Mouse (Mus musculus) intestine, postnatal 0 days (tissue): ENCODE measurements around the gene Kctd6. TPM values are rescaled to one million over a fixed set of nuclear protein-coding genes. Genes with fewer than 3 reads are reported as not detected.
"Not testable (repeated sequence)": the region's sequence is repeated elsewhere in the genome, so short reads cannot be mapped to it uniquely, and the experiment has no call there.

Source experiments
- ATAC-seq: fragments of 200-750 bp; cut with Nextera tagmentation; 2 replicates; pipeline ENCODE4 v1.8.0; 2017; ENCODE audit warnings: mild to moderate bottlenecking, moderate TSS enrichment, moderate library complexity
- H3K27ac ChIP-seq: fragments of 300-500 bp; sonication (generic); 2 replicates; pipeline ENCODE4 v1.5.1; 2014; ENCODE audit warnings: mild to moderate bottlenecking, low read depth, low read length, moderate library complexity
- H3K27me3 ChIP-seq: fragments of 300-500 bp; sonication (generic); replicated peaks from 2 replicates; pipeline ENCODE4 v1.6.1; 2014; ENCODE audit warnings: low read length, mixed read lengths; ENCODE audit not compliant: control insufficient read depth, insufficient read depth
- H3K36me3 ChIP-seq: fragments of 300-500 bp; sonication (generic); 2 replicates; pipeline ENCODE4 v1.6.1; 2014; ENCODE audit warnings: mild to moderate bottlenecking, moderate library complexity; ENCODE audit not compliant: control insufficient read depth, insufficient read depth
- H3K4me1 ChIP-seq: fragments of 300-500 bp; sonication (generic); replicated peaks from 2 replicates; pipeline ENCODE4 v1.6.1; 2014; ENCODE audit warnings: antibody characterized with exemption, low read length, mixed read lengths; ENCODE audit not compliant: control insufficient read depth, insufficient read depth
- H3K4me2 ChIP-seq: fragments of 300-500 bp; sonication (generic); replicated peaks from 2 replicates; pipeline ENCODE4 v1.6.1; 2014; ENCODE audit warnings: low read depth, mild to moderate bottlenecking, moderate library complexity
- H3K4me3 ChIP-seq: fragments of 300-500 bp; sonication (generic); 2 replicates; pipeline ENCODE4 v1.5.1; 2014; ENCODE audit warnings: low read depth, low read length
- H3K9ac ChIP-seq: fragments of 300-500 bp; sonication (generic); 2 replicates; pipeline ENCODE4 v1.6.1; 2014; ENCODE audit warnings: mild to moderate bottlenecking, low read depth, low read length
- H3K9me3 ChIP-seq: fragments of 300-500 bp; sonication (generic); 2 replicates; pipeline ENCODE4 v1.6.1; 2016; ENCODE audit warnings: mixed run types; ENCODE audit not compliant: control insufficient read depth
- CTCF ChIP-seq: sonication (generic); IDR thresholded peaks from 2 replicates; pipeline ENCODE4 v1.5.1; 2016; ENCODE audit warnings: low read depth, mild to moderate bottlenecking, control low read depth, antibody characterized with exemption, moderate library complexity
- WGBS: fragments of 180-500 bp; shearing (Covaris S2); extraction: QIAGEN DNeasy Blood & Tissue Kit; methylation state at CpG from one replicate; pipeline ENCODE4 v1.1.7; 2014; 5-methylcytosine and 5-hydroxymethylcytosine counted together
- polyA plus RNA-seq: library from polyadenylated mRNA; unstranded; fragments of >200 nt; fragmentation: Nextera tagmentation; extraction: Ambion mirVana; gene quantifications from 2 replicates; pipeline ENCODE4 v1.2.1, GENCODE M21; 2015

Gene Kctd6
- polyA plus RNA-seq, 1 experiment from 2014 or later, result 18.8 TPM

DNA sequence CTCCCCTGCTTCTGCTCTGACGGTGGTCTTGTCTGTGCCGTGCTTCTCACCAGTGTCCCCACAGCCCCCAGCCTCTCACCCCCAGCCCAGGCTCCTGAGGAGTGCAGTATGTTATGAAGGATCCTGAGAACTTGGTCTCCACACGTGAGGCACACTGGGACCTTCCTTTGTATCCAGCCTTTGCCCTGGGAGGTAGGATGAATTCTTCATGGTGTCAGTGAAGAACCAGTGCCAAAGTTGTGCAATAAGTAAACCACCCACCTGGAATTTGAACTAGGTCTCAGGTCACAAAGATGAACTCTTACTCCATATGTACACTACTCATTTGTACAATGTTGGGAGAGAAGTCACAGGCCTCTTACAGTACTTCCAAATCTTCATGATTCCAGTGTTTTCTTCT lies 45.2 kb downstream of the Kctd6 start, which contains the start of gene Acox2:
Acox2 (minus strand) TSS at position 188 of the 400 bp plus-strand sequence.
- no peak within 1 kb of the TSS for H3K4me3 ChIP-seq
- H3K4me2 ChIP-seq, result peak within 1 kb of the TSS; percentile 25
- TF ChIP-seq CTCF, result no peak
- no peaks in the 10 kb centered on the region for H3K9me3 ChIP-seq
- peak; percentile 55 for ATAC-seq
- H3K4me1 ChIP-seq, result 0 out of 2 replicates have a peak, but pooled peaks cover 2% of the 10 kb centered on the region
- WGBS, result 63% methylated on average over 3 of the region's 3 CpGs
- no peaks in the 10 kb centered on the region for H3K27me3 ChIP-seq
- peak within 1 kb of the TSS; percentile 64 for H3K27ac ChIP-seq
- H3K36me3 ChIP-seq, result no peaks in the 10 kb centered on the region
- 0 out of 2 replicates have a peak within 1 kb of the TSS, but pooled peaks have one; percentile 3 for H3K9ac ChIP-seq

DNA sequence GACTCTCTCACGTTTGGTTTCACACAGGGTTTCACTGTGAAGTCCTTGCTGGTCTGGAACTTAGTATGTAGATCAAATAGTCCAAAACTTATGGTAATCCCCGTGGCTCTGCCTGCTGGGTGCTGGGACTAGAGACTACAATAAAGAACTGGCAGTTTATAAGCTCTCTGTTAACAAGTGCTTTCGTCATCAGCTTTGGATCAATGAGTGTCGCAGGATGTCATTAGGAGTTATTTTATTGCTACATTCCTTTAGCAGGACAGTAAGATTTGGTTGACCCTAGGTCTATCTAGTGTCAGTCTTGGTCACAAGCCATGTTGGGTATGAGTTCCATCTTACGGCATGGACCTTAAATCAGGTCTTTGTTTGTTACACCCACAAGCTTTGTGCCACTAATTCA lies 46.3 kb downstream of the Kctd6 start:
- H3K4me2 ChIP-seq, result no peak overlapping the region
- no peak overlapping the region for H3K27ac ChIP-seq
- 0 out of 2 replicates have a peak, but pooled peaks cover 2% of the 10 kb centered on the region for H3K4me1 ChIP-seq
- no peaks in the 10 kb centered on the region for H3K27me3 ChIP-seq
- ATAC-seq, result no peak
- no peak overlapping the region for H3K9ac ChIP-seq
- TF ChIP-seq CTCF, result no peak
- no peak overlapping the region for H3K4me3 ChIP-seq
- no peaks in the 10 kb centered on the region for H3K9me3 ChIP-seq
- 64% methylated on average over 5 of the region's 5 CpGs for WGBS
- H3K36me3 ChIP-seq, result no peaks in the 10 kb centered on the region

DNA sequence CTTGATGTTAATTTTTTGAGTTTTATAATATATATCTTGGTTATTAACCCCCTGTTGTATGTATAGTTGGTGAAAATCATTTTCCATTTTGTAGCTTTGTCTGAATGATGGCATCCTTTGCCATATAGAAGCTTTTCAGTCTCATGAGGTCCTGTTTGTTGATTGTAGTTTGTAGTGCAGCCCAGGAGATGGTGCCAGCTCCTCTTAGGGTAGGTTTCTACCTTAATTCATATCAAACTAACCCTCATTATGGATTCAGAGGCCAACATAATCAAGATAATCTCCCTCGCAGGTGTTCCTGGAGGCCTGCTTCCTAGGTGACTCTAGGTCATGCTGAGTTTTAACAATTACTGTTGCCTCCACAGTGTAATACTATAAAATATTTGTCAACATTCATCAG lies 48.3 kb downstream of the Kctd6 start:
- H3K4me2 ChIP-seq, result no peak overlapping the region
- H3K9ac ChIP-seq, result no peak overlapping the region
- no peak for ATAC-seq
- peak; percentile 31; the same call in 1 of the 2 replicates for TF ChIP-seq CTCF
- 41% methylated on average over 1 of the region's 1 CpGs for WGBS
- H3K27me3 ChIP-seq, result no peaks in the 10 kb centered on the region
- no peaks in the 10 kb centered on the region for H3K36me3 ChIP-seq
- H3K27ac ChIP-seq, result no peak overlapping the region
- H3K4me3 ChIP-seq, result no peak overlapping the region
- H3K4me1 ChIP-seq, result 0 out of 2 replicates have a peak, but pooled peaks cover 2% of the 10 kb centered on the region
- H3K9me3 ChIP-seq, result no peaks in the 10 kb centered on the region

DNA sequence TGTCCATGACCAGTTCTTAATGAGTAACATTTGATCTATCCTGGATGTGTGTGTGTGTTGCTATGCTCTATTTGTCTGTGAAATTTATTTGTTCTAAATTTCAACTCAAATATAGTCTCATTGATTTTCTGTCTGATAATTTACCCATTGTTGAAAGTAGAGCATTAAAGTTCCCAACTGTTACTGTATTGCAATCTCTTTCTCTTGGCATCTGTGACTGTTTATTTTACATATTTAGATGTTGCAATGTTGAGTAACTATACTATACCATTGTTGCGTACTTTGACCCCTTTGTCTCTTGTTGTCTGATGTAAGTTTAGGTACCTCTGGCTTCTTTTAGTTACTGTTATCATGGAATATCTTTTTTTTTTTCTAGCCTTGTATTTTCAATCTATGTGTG lies 50.4 kb downstream of the Kctd6 start:
- H3K36me3 ChIP-seq, result no peaks in the 10 kb centered on the region
- H3K9me3 ChIP-seq, result no peaks in the 10 kb centered on the region
- H3K9ac ChIP-seq, result no peak overlapping the region
- TF ChIP-seq CTCF, result no peak
- no peak overlapping the region for H3K4me2 ChIP-seq
- no peaks in the 10 kb centered on the region for H3K4me1 ChIP-seq
- H3K27me3 ChIP-seq, result no peaks in the 10 kb centered on the region
- no peak overlapping the region for H3K27ac ChIP-seq
- no peak overlapping the region for H3K4me3 ChIP-seq
- ATAC-seq, result no peak
- 85% methylated on average over 1 of the region's 1 CpGs for WGBS

DNA sequence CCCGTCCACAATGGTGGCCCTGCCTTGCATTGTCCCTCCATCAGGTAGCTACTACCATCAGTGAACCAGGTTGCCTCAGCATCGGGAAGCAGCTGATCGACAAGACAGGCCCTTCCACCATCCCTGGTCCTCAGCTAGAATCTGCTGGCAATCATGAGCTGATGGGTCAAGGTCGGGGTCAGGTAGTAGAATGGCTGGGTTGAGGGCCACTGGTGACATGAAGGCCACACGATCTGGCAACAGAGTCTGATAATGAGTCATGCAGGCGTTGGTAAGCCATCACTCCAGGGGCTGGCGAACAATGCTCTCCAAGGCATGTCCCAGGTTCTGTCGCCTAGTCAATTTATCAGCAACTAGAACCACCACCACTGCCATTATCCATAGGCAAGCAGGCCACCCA lies 57.3 kb downstream of the Kctd6 start:
- WGBS, result 88% methylated on average over 8 of the region's 8 CpGs

More for the DNA sequence above, 57.3 kb downstream of the Kctd6 start:
- not testable (repeated sequence) for H3K4me2 ChIP-seq, H3K36me3 ChIP-seq, ATAC-seq, H3K9ac ChIP-seq, H3K27ac ChIP-seq, H3K27me3 ChIP-seq, H3K9me3 ChIP-seq, H3K4me3 ChIP-seq, H3K4me1 ChIP-seq

Other genes with a start within 250 kb of the Kctd6 start
- gene Dnase1l3, start 219.6 kb upstream of the Kctd6 start, polyA plus RNA-seq, result 2.5 and 3.0 TPM in 2 replicates
- gene Abhd6, start 211.2 kb upstream of the Kctd6 start, polyA plus RNA-seq, result 11.3 and 11.8 TPM in 2 replicates
- 34.0 and 34.3 TPM in 2 replicates for gene Rpp14, start 133.8 kb upstream of the Kctd6 start, polyA plus RNA-seq
- gene Pxk, start 115.9 kb upstream of the Kctd6 start, polyA plus RNA-seq, result 59.2 and 62.0 TPM in 2 replicates
- 140 and 149 TPM in 2 replicates for gene Pdhb, start 41.1 kb upstream of the Kctd6 start, polyA plus RNA-seq
- gene Acox2, start 45.2 kb downstream of the Kctd6 start, polyA plus RNA-seq, result 9.3 and 10.8 TPM in 2 replicates
- gene Fam107a, start 103.9 kb downstream of the Kctd6 start, polyA plus RNA-seq, result 0.16 TPM in 2 replicates
- gene Oit1, start 164.6 kb downstream of the Kctd6 start, polyA plus RNA-seq, result 7.3 and 13.3 TPM in 2 replicates